Mouse (Mus musculus) E14TG2a.4 (cell line): ENCODE measurements at regions not wholly inside any gene's neighbourhood (a gene's known extent, or its start where the extent isn't known, plus 50 kb on each side); places are given as distances from the start of the nearest gene placed in this dataset.

Source experiments
- CTCF ChIP-seq: conservative IDR thresholded peaks from 2 replicates; pipeline ENCODE4 v1.5.1; 2014; ENCODE audit warnings: low read length
- NANOG ChIP-seq: IDR thresholded peaks from 2 replicates; pipeline ENCODE4 v1.6.1; 2014; ENCODE audit warnings: borderline replicate concordance, low read length, mixed read lengths
- POU5F1 ChIP-seq: IDR thresholded peaks from 2 replicates; pipeline ENCODE4 v1.6.1; 2014; ENCODE audit warnings: low read length, borderline replicate concordance

DNA sequence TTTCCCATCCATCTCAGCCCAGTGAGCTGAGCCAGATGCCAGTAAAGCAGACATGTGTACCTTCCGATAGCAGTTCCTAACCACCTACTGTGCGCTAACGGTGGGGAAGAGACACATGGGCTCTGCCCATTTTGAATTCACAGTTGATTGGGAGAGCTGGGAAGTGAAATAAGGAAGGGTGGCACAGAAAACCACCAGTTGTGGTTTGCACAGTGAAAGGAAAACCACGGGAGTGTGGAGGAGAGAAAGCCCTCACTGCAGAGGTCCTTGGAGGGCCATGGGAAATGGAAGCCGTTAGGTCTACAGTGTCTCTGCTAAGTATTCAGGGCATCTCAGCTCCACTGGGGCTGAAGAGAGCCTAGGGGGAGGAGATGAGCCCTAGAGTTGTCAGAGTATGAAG, 132.7 kb upstream of the Mki67 start:
- no peak for TF ChIP-seq CTCF
- TF ChIP-seq POU5F1: no peak
- TF ChIP-seq NANOG: no peak
